Mouse (Mus musculus): ENCODE data around the gene Mical3.

DNA sequence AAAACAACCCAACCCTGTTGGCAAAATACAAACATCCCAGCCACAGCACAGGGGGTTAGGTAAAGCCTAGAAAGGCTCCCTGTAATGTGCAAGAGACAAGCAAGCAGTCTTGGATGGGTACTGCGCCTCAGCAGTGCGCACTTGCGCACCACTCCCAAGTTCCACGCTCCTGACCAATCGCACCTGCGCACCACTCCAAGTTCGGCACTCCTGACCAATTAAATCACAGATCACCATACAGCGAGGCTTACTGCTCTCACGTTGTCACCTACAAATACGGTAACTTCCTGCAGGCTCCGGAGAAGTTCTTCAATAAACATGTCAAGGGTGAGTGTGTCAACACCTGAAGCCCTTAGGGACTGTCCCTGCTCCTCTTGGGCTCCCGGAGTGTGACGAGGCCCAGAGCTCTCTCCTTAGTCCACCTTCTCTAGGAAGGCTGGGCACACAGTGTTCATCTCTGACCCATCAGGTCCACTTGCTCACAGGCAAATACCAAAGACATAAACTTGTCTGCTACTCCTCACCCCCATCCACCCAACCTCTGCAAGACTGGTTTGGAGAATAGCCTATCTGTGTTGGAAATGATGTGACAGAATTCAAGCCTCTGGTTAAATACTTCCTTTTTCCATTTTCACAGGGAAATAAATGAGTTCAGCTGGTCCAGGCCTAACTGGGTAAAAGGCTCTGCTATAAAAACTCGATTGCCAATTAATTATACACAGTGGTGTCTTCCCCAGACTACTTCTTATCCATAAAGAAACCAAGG is 27.2 kb downstream of the Mical3 start:
- TF ChIP-seq POLR2A (IDR thresholded peaks at IDR 0.05; ENCODE audit: extremely low read depth, insufficient read depth, low read length), result no peak
- no peak for TF ChIP-seq CTCF (IDR thresholded peaks at IDR 0.05; ENCODE audit: extremely low read depth, insufficient read depth, low read length)

All from cortical plate, adult 2 months (tissue).